17 mouse cellular contexts compared by ENCODE assay signal in genomic region chr11:51523215-51523614, GRCm38 (mm10).
"Had no signal": no experiment of that assay in that cellular context is flagged by ENCODE, and none has a peak within 500 bp of the region (broad histone marks: within the 10 kb centered on the region; RNA-seq: fewer than 3 reads in every experiment).

No protein-coding gene starts in this region.

- H3K36me3 ChIP-seq: limb, embryonic 15.5 days; liver, embryonic 12.5 days; lung, embryonic 15.5 days; midbrain, embryonic 13.5 days; neural tube, embryonic 12.5 days; stomach, embryonic 15.5 days had no signal

- H3K27me3 ChIP-seq: lung, embryonic 15.5 days; midbrain, embryonic 13.5 days; neural tube, embryonic 12.5 days; stomach, embryonic 15.5 days had no signal

- H3K4me3 ChIP-seq: limb, embryonic 15.5 days; liver, embryonic 12.5 days; lung, embryonic 15.5 days; midbrain, embryonic 13.5 days; myocyte; neural tube, embryonic 12.5 days; stomach, embryonic 15.5 days had no signal

- H3K4me2 ChIP-seq: limb, embryonic 15.5 days; liver, embryonic 12.5 days; lung, embryonic 15.5 days; midbrain, embryonic 13.5 days; neural tube, embryonic 12.5 days; stomach, embryonic 15.5 days had no signal

- H3K9ac ChIP-seq: limb, embryonic 15.5 days; liver, embryonic 12.5 days; lung, embryonic 15.5 days; midbrain, embryonic 13.5 days; neural tube, embryonic 12.5 days; stomach, embryonic 15.5 days had no signal

- H3K9me3 ChIP-seq: limb, embryonic 15.5 days; lung, embryonic 15.5 days; neural tube, embryonic 12.5 days; stomach, embryonic 15.5 days had no signal

- ATAC-seq: liver, embryonic 12.5 days; midbrain, embryonic 13.5 days had no signal

- H3K4me1 ChIP-seq: neural tube, embryonic 12.5 days had no signal

- DNase-seq: kidney, adult 8-10 months; kidney, postnatal 36 days; layer of hippocampus, adult 9-11 months; lung, postnatal 14 days; right cerebral cortex, postnatal 4 days; spleen, adult 18-20 months; thymus, adult 2 months; thymus, postnatal 25 days had no signal

- H3K27ac ChIP-seq: kidney, postnatal 0 days; limb, embryonic 15.5 days; liver, embryonic 12.5 days; lung, embryonic 15.5 days; macrophage; midbrain, embryonic 13.5 days; neural tube, embryonic 12.5 days; stomach, embryonic 15.5 days had no signal
